Mouse (Mus musculus) thymus, postnatal 0 days (tissue): ENCODE measurements at regions not wholly inside any gene's neighbourhood (a gene's known extent, or its start where the extent isn't known, plus 50 kb on each side); places are given as distances from the start of the nearest gene placed in this dataset.

ENCODE experiments used
- DNase-seq: peaks from one replicate; pipeline ENCODE4 v3.0.0-alpha.2; 2015; ENCODE audit warnings: low spot score

DNA sequence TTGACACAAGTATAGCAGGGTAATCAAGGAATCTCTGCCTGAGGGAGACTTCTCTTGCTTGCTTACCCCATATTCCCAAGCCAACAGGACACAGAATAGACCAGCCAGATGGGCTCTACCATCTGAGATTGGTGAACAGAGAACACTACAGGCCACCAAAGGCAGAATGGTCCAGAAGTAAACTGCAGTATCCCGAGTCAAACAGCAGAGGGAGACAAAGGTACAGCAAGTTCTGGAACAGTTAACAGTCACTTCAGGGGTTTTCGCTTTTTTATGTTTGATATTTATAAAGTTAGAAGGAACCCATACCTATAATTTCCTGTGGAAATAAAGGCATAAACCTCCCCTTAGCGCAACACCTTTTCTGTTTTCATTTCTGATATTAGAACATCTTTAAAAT is 325.5 kb upstream of the 9130204L05Rik start:
- peak; percentile 2 for DNase-seq
